Mouse (Mus musculus): Measurements from ENCODE around the gene Prkd2. TPM values are rescaled to one million over a fixed set of nuclear protein-coding genes. Genes with fewer than 3 reads are reported as not detected.

Gene Prkd2
- polyA plus RNA-seq, 1 experiment from 2014 or later, result 12.6 TPM

- H3K4me3 ChIP-seq, result peak within 1 kb of the TSS; percentile 82
- 0% methylated on average over 1 of the region's 1 CpGs for WGBS
- H3K4me1 ChIP-seq (replicated peaks), result peaks cover 50% of the 10 kb centered on the region
Observed at GRCm38 (mm10) chr7:16875310-16875325, 32.4 kb downstream of the Prkd2 start, which contains the start of gene Dact3. TSS of gene Dact3 (plus strand) at chr7:16875317.

GRCm38 (mm10) chr7:16875326-16875725 is 32.6 kb downstream of the Prkd2 start:
- Histone ChIP-seq H3K27me3 (ENCODE audit: insufficient read depth, poor library complexity, severe bottlenecking) (no peaks in the 10 kb centered on the region), H3K27ac (peak overlapping the region; percentile 93), H3K36me3 (peaks cover 29% of the 10 kb centered on the region), H3K4me3 (peak overlapping the region; percentile 82), H3K9me3 (no peaks in the 10 kb centered on the region), H3K4me1 (replicated peaks) (peaks cover 52% of the 10 kb centered on the region)
- DNase-seq (ENCODE audit: low spot score), result no peak
- WGBS, result under 1% methylated on average over 41 of the region's 42 CpGs

More at GRCm38 (mm10) chr7:16875310-16875325, 32.4 kb downstream of the Prkd2 start, which contains the start of gene Dact3:
- Histone ChIP-seq H3K9me3 (no peaks in the 10 kb centered on the region), H3K27ac (peak within 1 kb of the TSS; percentile 93), H3K27me3 (ENCODE audit: insufficient read depth, poor library complexity, severe bottlenecking) (no peaks in the 10 kb centered on the region), H3K36me3 (peaks cover 29% of the 10 kb centered on the region)
- DNase-seq (ENCODE audit: low spot score), result no peak

- no peaks in the 10 kb centered on the region for H3K9me3 ChIP-seq
- peak overlapping the region; percentile 82 for H3K4me3 ChIP-seq
- peaks cover 58% of the 10 kb centered on the region for H3K4me1 ChIP-seq (replicated peaks)
- 7% methylated on average over 11 of the region's 11 CpGs for WGBS
- H3K27ac ChIP-seq, result peak overlapping the region; percentile 93
- DNase-seq (ENCODE audit: low spot score), result peak; percentile 22
- peaks cover 28% of the 10 kb centered on the region for H3K36me3 ChIP-seq
- no peaks in the 10 kb centered on the region for H3K27me3 ChIP-seq (ENCODE audit: insufficient read depth, poor library complexity, severe bottlenecking)
Observed at GRCm38 (mm10) chr7:16876006-16876405, 33.3 kb downstream of the Prkd2 start.

DNA sequence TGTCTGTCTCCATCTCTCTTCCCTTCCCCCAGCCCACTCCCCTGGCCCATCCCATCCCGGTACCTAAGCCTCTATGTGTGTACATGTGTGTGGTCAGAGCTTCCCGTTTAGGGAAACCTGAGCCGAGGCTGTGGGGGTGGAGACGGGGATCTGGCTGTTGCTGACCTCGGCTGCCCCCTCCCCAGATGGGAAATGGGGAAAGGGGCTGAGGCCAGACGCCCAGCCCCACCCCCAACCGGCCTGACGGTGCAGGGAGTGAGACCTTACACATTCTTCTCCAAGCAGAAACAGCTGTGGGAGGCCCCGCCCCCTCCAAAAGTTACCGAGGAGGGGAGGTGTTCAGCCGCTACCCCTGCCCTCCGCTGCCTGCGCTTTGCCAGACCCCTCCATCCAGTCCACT is 33.9 kb downstream of the Prkd2 start:
- H3K4me1 ChIP-seq (replicated peaks), result peaks cover 64% of the 10 kb centered on the region
- H3K4me3 ChIP-seq, result peak overlapping the region; percentile 82
- peaks cover 27% of the 10 kb centered on the region for H3K36me3 ChIP-seq
- H3K27ac ChIP-seq, result peak overlapping the region; percentile 93
- no peaks in the 10 kb centered on the region for H3K27me3 ChIP-seq (ENCODE audit: insufficient read depth, poor library complexity, severe bottlenecking)
- 1% methylated on average over 13 of the region's 13 CpGs for WGBS
- H3K9me3 ChIP-seq, result no peaks in the 10 kb centered on the region
- peak; percentile 91 for DNase-seq (ENCODE audit: low spot score)

DNA sequence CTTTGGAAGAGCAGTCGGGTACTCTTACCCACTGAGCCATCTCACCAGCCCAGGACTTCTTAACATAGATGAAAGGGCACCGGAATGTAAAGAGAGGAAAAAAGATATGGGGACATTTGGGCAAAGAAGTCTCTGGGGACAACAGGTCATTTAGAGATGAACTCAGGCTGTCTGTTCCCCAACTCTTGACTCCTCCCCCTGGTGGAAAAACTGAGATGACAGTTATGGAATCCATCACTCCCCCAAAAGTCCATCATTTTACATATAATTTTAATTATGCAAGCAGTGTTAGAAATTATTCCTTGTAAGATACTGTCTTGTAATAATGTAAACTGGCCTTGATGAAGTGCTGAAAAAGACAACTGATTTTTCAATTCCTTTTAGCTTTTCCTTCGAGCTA is 35.0 kb downstream of the Prkd2 start:
- Histone ChIP-seq H3K27ac (no peak overlapping the region), H3K36me3 (peaks cover 34% of the 10 kb centered on the region), H3K9me3 (peaks cover 6% of the 10 kb centered on the region; the same call in 1 of the 2 replicates), H3K4me1 (replicated peaks) (peaks cover 64% of the 10 kb centered on the region), H3K27me3 (ENCODE audit: insufficient read depth, poor library complexity, severe bottlenecking) (peaks cover 10% of the 10 kb centered on the region), H3K4me3 (no peak overlapping the region)
- WGBS, result 80% methylated on average over 3 of the region's 3 CpGs
- no peak for DNase-seq (ENCODE audit: low spot score)

DNA sequence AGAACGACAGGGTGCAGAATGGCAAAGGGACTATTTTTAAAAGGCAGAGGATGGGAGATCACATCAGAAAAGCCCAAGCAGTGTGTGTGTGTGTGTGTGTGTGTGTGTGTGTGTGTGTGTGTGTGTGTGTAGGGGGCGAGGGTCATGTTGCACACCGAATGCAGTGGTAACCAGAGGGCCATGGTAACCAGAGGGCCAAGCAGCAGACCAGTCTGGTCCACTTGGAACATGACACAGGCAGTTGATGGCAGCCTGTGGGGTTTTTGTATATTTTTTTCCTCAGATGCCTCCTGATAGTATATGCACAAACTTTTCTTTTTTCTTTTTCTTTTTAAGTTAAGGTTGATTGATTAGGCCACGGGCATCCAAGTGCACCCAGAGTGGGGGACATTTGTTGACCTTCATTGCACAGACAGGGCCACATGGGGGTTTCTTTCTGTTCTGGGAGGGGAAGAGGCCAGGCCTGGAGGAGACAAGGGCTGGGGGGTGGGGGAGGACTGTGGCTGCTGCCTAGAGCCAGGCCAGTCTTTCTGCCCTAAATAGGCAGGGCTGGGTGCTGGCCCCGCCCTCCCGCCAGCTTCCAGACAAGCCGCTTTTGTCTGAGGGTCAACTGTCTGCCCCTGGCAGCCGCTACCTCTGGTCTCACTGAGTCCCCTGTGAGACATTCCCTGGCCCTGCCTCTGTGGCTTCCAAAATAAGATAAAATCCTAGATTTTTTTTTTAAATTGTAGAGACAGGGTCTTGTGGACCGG is 37.3 kb downstream of the Prkd2 start:
- Histone ChIP-seq H3K9me3 (peaks cover 7% of the 10 kb centered on the region), H3K27me3 (ENCODE audit: insufficient read depth, poor library complexity, severe bottlenecking) (peaks cover 33% of the 10 kb centered on the region), H3K36me3 (peaks cover 57% of the 10 kb centered on the region), H3K27ac (peak overlapping the region; percentile 92), H3K4me3 (peak overlapping the region; percentile 38), H3K4me1 (replicated peaks) (peaks cover 73% of the 10 kb centered on the region)
- DNase-seq (ENCODE audit: low spot score), result peak; percentile 93
- WGBS, result 12% methylated on average over 9 of the region's 9 CpGs

GRCm38 (mm10) chr7:16880615-16881014 is 37.9 kb downstream of the Prkd2 start:
- 10% methylated on average over 5 of the region's 5 CpGs for WGBS
- Histone ChIP-seq H3K27ac (peak overlapping the region; percentile 92), H3K4me1 (replicated peaks) (peaks cover 75% of the 10 kb centered on the region), H3K36me3 (peaks cover 63% of the 10 kb centered on the region), H3K4me3 (peak overlapping the region; percentile 38), H3K27me3 (ENCODE audit: insufficient read depth, poor library complexity, severe bottlenecking) (peaks cover 39% of the 10 kb centered on the region), H3K9me3 (peaks cover 14% of the 10 kb centered on the region)
- no peak for DNase-seq (ENCODE audit: low spot score)

DNA sequence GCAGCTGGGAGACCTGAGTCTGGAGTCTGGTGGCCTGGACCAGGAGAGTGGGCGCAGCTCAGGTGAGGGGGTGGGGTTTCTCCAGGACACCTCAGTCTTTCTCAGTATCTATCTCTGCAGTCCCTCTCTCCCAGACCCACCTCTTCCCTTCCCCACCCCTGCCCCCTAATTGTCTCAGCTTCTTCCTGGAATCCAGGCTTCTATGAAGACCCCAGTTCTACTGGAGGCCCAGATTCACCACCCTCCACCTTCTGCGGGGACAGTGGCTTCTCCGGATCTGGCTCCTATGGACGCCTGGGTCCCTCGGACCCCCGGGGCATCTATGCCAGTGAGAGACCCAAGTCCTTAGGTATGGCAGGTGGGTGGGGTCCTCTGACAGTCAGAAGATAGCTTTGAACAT is 40.5 kb downstream of the Prkd2 start:
- WGBS, result 92% methylated on average over 6 of the region's 6 CpGs
- H3K27me3 ChIP-seq (ENCODE audit: insufficient read depth, poor library complexity, severe bottlenecking), result peaks cover 65% of the 10 kb centered on the region

DNA sequence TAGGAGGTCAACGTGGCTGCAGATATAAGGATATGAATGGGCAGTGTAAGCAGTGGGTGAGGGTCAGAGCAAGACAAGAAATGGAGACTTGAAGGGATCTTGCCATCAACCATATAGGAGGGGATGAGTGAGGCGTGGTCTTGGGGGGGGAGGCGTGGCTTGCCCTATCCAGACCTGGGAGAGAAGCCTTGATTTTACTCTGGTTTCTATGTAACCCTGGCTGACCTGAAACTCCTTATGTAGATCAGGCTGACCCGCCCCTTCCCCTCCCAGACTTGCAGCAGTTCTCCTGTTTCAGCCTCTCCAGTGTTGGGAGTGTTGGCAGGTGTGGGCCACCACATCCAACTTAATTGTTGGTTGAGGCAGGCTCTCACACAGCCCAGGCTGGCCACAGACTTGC is 41.6 kb downstream of the Prkd2 start:
- Histone ChIP-seq H3K27me3 (ENCODE audit: insufficient read depth, poor library complexity, severe bottlenecking) (peaks cover 77% of the 10 kb centered on the region), H3K4me3 (no peak overlapping the region), H3K9me3 (peaks cover 25% of the 10 kb centered on the region), H3K27ac (no peak overlapping the region), H3K36me3 (peaks cover 66% of the 10 kb centered on the region), H3K4me1 (replicated peaks) (peaks cover 44% of the 10 kb centered on the region)
- 48% methylated on average over 4 of the region's 4 CpGs for WGBS
- no peak for DNase-seq (ENCODE audit: low spot score)

More for the DNA sequence above, 40.5 kb downstream of the Prkd2 start:
- peaks cover 77% of the 10 kb centered on the region for H3K36me3 ChIP-seq
- H3K4me3 ChIP-seq, result no peak overlapping the region
- no peak for DNase-seq (ENCODE audit: low spot score)
- no peak overlapping the region for H3K27ac ChIP-seq
- peaks cover 25% of the 10 kb centered on the region for H3K9me3 ChIP-seq
- peaks cover 56% of the 10 kb centered on the region for H3K4me1 ChIP-seq (replicated peaks)

- H3K4me3 ChIP-seq, result peak overlapping the region; percentile 42
- peaks cover 37% of the 10 kb centered on the region for H3K4me1 ChIP-seq (replicated peaks)
- H3K27me3 ChIP-seq (ENCODE audit: insufficient read depth, poor library complexity, severe bottlenecking), result peaks cover 87% of the 10 kb centered on the region
- DNase-seq (ENCODE audit: low spot score), result no peak
- 16% methylated on average over 95 of the region's 95 CpGs for WGBS
- peaks cover 29% of the 10 kb centered on the region for H3K9me3 ChIP-seq
- peak overlapping the region; percentile 53 for H3K27ac ChIP-seq
- peaks cover 71% of the 10 kb centered on the region for H3K36me3 ChIP-seq
Observed at GRCm38 (mm10) chr7:16885271-16885776, 42.6 kb downstream of the Prkd2 start.

GRCm38 (mm10) chr7:16885905-16886304 is 43.2 kb downstream of the Prkd2 start:
- 43% methylated on average over 59 of the region's 59 CpGs for whole genome bisulfite sequencing
- DNase-seq (ENCODE audit: low spot score), result no peak
- Histone ChIP-seq H3K27ac (peak overlapping the region; percentile 53), H3K9me3 (peaks cover 29% of the 10 kb centered on the region), H3K4me3 (peak overlapping the region; percentile 42), H3K36me3 (peaks cover 71% of the 10 kb centered on the region), H3K27me3 (ENCODE audit: insufficient read depth, poor library complexity, severe bottlenecking) (peaks cover 92% of the 10 kb centered on the region), H3K4me1 (replicated peaks) (peaks cover 37% of the 10 kb centered on the region)

- peaks cover 16% of the 10 kb centered on the region for H3K9me3 ChIP-seq
- DNase-seq (ENCODE audit: low spot score), result no peak
- H3K36me3 ChIP-seq, result peaks cover 27% of the 10 kb centered on the region
- WGBS, result 38% methylated on average over 6 of the region's 6 CpGs
- peak overlapping the region; percentile 84 for H3K27ac ChIP-seq
- H3K27me3 ChIP-seq (ENCODE audit: insufficient read depth, poor library complexity, severe bottlenecking), result peaks cover 95% of the 10 kb centered on the region
- H3K4me1 ChIP-seq (replicated peaks), result peaks cover 55% of the 10 kb centered on the region
- H3K4me3 ChIP-seq, result peak overlapping the region; percentile 48
Observed at GRCm38 (mm10) chr7:16890536-16890935, 47.8 kb downstream of the Prkd2 start.

- H3K27ac ChIP-seq, result peak overlapping the region; percentile 84
- 1% methylated on average over 23 of the region's 23 CpGs for WGBS
- peaks cover 91% of the 10 kb centered on the region for H3K27me3 ChIP-seq (ENCODE audit: insufficient read depth, poor library complexity, severe bottlenecking)
- H3K4me3 ChIP-seq, result peak overlapping the region; percentile 48
- peak; percentile 86 for DNase-seq (ENCODE audit: low spot score)
- peaks cover 12% of the 10 kb centered on the region for H3K9me3 ChIP-seq
- H3K36me3 ChIP-seq, result peaks cover 23% of the 10 kb centered on the region
- H3K4me1 ChIP-seq (replicated peaks), result peaks cover 53% of the 10 kb centered on the region
Observed at GRCm38 (mm10) chr7:16890944-16891343, 48.2 kb downstream of the Prkd2 start.

Data from hindbrain, embryonic 10.5 days (tissue).